In the genomic region with DNA sequence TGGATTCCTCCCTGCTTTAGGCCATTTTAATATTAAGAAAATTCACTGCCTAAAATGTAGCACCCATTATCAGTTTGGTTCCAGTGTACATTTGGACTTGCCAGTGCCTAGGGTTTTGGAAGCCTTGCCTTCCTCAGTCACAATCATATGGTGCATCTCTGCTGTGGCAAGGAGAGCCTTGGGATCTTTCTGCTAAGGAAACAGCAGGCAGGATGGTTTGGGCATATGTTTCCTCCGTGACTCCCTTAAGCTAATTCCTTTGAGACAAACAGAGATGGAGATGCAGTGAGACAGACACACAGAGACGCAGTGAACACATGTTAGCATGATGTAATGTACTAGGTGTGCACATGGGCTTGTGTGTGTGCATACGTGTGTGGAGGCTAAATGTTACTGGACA, we compare ENCODE assay signal across 13 mouse cellular contexts. TPM values are rescaled to one million over a fixed set of nuclear protein-coding genes. Genes with fewer than 3 reads are reported as not detected.
"Had no signal": no experiment of that assay in that cellular context is flagged by ENCODE, and none has a peak within 500 bp of the region (broad histone marks: within the 10 kb centered on the region; RNA-seq: fewer than 3 reads in every experiment).

No protein-coding gene starts in this region.

- H3K9me3 ChIP-seq: limb, embryonic 13.5 days; midbrain, embryonic 13.5 days had no signal

- ATAC-seq: intestine, embryonic 16.5 days; midbrain, embryonic 13.5 days had no signal

- H3K36me3 ChIP-seq: limb, embryonic 13.5 days; midbrain, embryonic 13.5 days had no signal

- H3K4me1 ChIP-seq: limb, embryonic 13.5 days; midbrain, embryonic 13.5 days had no signal

- DNase-seq: kidney, adult 2 months; kidney, postnatal 36 days; left cerebral cortex, postnatal 4 days; lung, adult 18-20 months; lung, postnatal 36 days; right cerebral cortex, postnatal 14 days; thymus, postnatal 4 days had no signal

- H3K4me2 ChIP-seq: limb, embryonic 13.5 days; midbrain, embryonic 13.5 days had no signal

- H3K27ac ChIP-seq: limb, embryonic 13.5 days; liver, embryonic 14.5 days; midbrain, embryonic 13.5 days had no signal

- H3K27me3 ChIP-seq: limb, embryonic 13.5 days; midbrain, embryonic 13.5 days had no signal

- H3K4me3 ChIP-seq: limb, embryonic 13.5 days; midbrain, embryonic 13.5 days had no signal

- H3K9ac ChIP-seq: limb, embryonic 13.5 days; liver, embryonic 14.5 days; midbrain, embryonic 13.5 days had no signal

RNA-seq across cellular contexts. Expression of a gene that starts 7.8 kb away (rescaled TPM):
- total RNA-seq: liver, adult 2 months; megakaryocyte progenitor cell, adult 5-6 weeks had no signal
- polyA plus RNA-seq: liver, adult 2 months; liver, embryonic 14.5 days had no signal
